Mouse (Mus musculus) subcutaneous adipose tissue, adult 2 months (tissue): ENCODE measurements around the gene Arhgef33. TPM values are rescaled to one million over a fixed set of nuclear protein-coding genes. Genes with fewer than 3 reads are reported as not detected.

Experiments used
- polyA plus RNA-seq: library from polyadenylated mRNA; depleted of rRNA; stranded (reverse); fragments of >200 nt; gene quantifications from 2 replicates; pipeline ENCODE4 v1.2.3, GENCODE M21; 2012; ENCODE audit warnings: low replicate concordance; rRNA removed

Arhgef33 gene
- polyA plus RNA-seq = 0.23 and 0.81 TPM in 2 replicates

GRCm38 (mm10) chr17:80307251-80307650 lies at the start of gene Arhgef33:
TSS of gene Arhgef33 (plus strand) at chr17:80307407.

DNA sequence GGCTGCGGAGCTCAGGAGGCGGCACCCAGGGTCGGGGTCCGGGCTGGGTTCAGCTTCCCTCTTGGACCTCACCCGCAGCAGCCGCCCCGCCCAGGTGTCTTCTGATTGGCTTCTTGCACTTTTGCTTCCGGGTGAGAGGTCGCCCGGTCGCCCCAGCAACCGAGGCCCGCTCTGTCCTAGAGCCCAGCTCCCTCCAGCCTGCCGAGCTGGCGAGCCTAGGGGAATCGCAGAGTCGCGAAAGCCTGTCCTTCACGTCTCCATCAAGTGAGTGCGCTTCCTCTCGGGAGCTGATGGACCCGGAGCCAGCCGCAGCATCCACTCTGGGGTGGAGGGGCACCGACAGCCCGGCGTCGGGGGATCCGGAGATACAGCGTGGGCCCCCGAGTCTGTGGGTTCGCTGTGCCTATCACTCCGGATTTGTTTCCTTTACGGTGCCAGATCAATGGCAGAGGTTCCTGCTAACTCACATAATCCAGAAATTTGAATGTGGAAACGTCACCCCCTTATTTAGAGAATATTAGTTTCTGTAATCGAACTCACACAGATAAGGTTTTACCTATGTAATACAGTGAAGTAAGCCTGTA lies 17.0 kb upstream of the Arhgef33 start, which contains the start of the genes Morn2 and Dhx57:
Morn2 (plus strand) TSS at position 130 of the 584 bp plus-strand sequence.
Dhx57 (minus strand) TSS at position 403 of the 584 bp plus-strand sequence.

GRCm38 (mm10) chr17:80372989-80373725 lies 66.0 kb downstream of the Arhgef33 start, which contains the start of gene Gm10190:
TSS of gene Gm10190 (minus strand) at chr17:80373541.

Other genes with a start within 250 kb of the Arhgef33 start
- 13.5 and 22.0 TPM in 2 replicates for gene Hnrnpll, start 245.1 kb upstream of the Arhgef33 start, polyA plus RNA-seq
- gene Galm, start 179.9 kb upstream of the Arhgef33 start, polyA plus RNA-seq = 37.4 and 46.1 TPM in 2 replicates
- gene Srsf7, start 100.1 kb upstream of the Arhgef33 start, polyA plus RNA-seq = 29.8 and 75.2 TPM in 2 replicates
- 0.04 TPM in 1 of 2 replicates, not detected in the other for gene Ttc39d, start 99.9 kb upstream of the Arhgef33 start, polyA plus RNA-seq
- 3.4 and 4.7 TPM in 2 replicates for gene Gemin6, start 83.0 kb upstream of the Arhgef33 start, polyA plus RNA-seq
- 4.3 and 7.4 TPM in 2 replicates for gene Morn2, start 17.2 kb upstream of the Arhgef33 start, polyA plus RNA-seq
- gene Dhx57, start 16.9 kb upstream of the Arhgef33 start, polyA plus RNA-seq = 7.9 and 13.7 TPM in 2 replicates
- gene Gm10190, start 66.1 kb downstream of the Arhgef33 start, polyA plus RNA-seq = not detected in 2 replicates
- gene Sos1, start 173.0 kb downstream of the Arhgef33 start, polyA plus RNA-seq = 3.8 and 4.6 TPM in 2 replicates